Mouse (Mus musculus) urinary bladder, postnatal 36 days (tissue): ENCODE results near the gene Foxr1.
"Not testable (repeated sequence)": the region's sequence is repeated elsewhere in the genome, so short reads cannot be mapped to it uniquely, and the experiment has no call there.

Experiments
- DNase-seq, 2 experiments: peaks; one replicate each; pipeline ENCODE4 v3.0.0; 2022; ENCODE audit warnings: low spot score in 2 of 2, mixed read lengths in 1 of 2

The Foxr1 gene

DNA sequence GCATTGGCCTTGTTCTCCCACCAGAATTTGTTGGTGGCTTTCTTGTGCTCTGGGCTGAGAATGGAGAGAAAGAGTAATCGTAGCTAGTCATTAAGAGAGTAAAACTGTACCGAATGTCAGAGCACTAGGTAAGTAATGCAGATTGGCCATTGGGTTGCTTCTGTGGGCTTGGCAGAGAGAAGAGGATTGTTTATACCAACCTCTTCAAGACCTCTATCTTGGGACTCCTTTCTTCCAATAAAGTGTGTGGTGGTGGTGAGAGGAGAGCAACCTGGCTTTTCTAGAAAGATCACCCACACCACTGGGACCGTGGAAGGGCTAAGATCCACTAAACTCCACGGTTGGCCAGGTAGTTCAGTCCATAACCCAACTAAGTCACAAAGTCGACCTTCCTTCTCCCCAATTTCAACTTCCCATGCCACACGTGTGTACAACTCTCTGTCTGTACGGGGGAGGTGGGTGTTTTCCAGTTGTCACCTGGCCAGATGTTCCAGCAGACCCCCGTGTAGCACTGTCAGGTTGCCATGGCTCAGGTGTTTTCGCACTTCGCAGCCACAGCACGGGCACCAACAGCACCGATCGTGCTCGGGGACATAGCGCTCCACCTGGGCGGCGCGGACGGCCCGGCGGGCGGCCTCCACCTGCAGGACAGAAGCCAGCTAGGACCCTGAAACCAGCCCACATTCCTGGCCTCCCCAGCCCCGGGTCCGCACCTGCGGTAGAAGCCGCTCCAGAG, 23.6 kb downstream of the Foxr1 start:
- DNase-seq, result no peak

DNA sequence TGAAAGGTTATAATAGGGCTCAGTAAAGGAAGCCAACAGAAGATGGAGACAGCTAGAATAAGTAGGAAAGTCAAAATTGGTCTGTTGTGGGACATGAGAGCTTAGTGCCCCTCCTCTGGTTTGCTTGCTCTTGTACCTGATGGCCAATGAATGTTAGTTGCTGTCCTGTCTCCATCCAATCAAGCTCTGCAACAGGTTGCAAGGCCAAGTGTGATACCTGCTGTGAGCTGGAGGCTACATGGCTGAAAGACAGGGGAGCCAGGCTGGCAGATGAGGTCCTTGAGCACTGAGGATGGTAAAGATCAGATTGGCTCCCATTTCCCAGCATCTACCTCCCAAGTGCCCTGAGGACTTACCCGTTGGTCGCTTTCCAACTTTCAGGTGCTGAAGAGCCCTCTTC, 28.2 kb downstream of the Foxr1 start:
- DNase-seq, result no peak

GRCm38 (mm10) chr9:44412306-44412705, 28.6 kb downstream of the Foxr1 start:
- no peak for DNase-seq

DNA sequence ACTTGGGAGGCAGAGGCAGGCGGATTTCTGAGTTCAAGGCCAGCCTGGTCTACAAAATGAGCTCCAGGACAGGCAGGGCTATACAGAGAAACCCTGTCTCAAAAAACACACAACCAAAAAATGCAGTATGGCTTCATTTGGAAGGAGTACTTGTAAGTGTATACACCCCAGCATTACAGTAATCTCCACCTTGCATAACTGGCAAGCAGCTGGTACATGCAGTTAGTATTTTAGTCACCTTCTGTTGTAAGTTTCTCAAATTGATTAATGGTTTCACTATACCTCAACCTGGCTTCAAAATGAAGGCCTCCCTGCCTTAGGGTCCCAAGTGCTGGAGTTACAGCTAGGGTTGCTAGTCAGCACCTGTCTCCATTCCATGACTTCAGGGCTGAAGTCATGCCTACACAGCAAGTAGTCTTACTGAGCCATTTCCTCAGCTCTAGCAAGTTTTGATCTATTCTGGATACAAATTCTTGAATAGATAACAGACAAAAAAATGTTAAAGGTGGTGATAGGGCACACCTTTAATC, 29.3 kb downstream of the Foxr1 start:
- no peak for DNase-seq

DNA sequence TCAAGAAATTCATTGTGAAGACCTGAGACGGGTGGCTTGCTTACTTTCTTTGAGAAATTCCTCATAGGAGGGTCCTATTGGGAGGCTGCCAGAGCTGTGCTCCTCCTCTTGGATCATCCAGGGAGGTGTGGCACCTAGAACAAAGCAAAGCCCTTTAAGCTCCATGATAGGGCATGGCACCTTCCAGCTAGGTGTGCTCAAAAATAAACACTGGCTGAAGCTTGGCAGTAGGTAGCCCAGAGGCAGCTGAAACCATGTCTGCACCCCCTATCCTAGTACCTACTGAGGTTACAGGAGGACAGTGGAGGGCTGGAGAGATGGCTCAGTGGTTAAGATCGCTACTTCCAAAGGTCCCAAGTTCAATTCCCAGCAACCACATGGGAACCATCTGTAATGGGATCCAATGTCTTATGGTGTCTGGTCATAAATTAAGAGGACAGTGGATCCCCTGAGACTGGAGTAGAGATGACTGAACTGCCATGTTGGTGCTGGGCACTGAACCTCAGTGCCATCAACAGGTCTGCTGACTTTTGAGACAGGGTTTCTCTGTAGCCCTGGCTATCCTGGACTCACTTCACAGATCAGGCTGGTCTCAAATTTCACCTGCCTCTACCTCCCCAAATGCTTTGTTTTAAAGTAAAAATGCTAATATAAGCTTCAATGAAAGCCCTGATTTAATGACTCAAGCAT, 30.1 kb downstream of the Foxr1 start:
- DNase-seq, result no peak

GRCm38 (mm10) chr9:44408693-44409092, 32.2 kb downstream of the Foxr1 start:
- DNase-seq, result not testable (repeated sequence)

DNA sequence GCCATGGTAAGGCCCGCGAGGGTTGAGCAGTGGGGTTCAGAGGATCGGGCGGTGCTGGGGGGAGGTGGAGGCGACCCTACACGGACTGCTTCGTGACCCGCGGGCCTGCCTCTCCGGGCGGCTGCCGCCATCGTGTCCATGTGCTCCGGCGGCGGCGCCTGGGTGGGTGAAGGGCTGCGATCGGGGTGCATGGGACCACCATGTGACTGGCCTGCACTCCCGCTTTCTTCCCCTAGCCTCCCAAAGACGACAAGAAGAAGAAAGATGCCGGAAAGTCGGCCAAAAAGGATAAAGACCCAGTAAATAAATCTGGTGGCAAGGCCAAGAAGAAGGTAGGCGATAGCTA, 33.2 kb downstream of the Foxr1 start:
- no peak for DNase-seq

GRCm38 (mm10) chr9:44406906-44407751, 33.8 kb downstream of the Foxr1 start, which contains the start of the genes Rps25 and Trappc4:
Gene Rps25, plus strand, starts transcription at chr9:44407139.
Gene Trappc4, minus strand, starts transcription at chr9:44407600.
- peak; percentile 87 to 91 for DNase-seq

DNA sequence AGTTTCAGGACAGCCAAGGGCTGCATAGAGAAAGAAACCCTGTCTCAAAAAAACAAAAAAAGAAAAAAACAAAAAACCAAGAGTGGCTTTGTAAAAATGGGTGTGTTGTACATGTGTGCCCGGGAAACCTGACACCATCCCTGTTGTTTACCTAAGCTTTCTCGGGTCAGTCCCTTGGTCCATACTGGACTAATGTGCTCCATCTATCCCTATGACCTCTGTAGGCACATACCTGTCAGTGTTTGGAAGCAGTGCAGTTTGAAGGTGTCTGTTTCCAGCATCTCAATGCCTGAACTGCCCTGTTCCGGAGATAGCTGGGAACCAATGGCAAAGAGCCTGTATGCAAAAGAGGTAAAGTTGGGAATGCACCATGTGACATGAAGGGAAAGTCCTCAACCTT, 35.9 kb downstream of the Foxr1 start:
- DNase-seq, result no peak

GRCm38 (mm10) chr9:44401081-44401480, 39.9 kb downstream of the Foxr1 start:
- DNase-seq, result no peak

DNA sequence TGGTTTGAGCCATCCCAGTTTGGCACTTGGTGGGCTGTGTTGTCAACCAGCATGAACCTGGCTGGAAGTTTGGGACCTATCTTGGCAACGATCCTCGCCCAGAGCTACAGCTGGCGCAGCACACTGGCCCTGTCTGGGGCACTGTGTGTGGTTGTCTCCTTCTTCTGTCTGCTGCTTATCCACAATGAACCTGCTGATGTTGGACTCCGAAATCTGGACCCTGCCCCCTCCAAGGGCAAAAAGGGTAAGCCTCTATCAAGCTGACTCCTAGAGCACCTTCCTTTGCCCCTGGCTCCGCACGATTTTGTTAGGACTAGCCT, 41.2 kb downstream of the Foxr1 start:
- DNase-seq, result no peak

- DNase-seq, result no peak
Measured at GRCm38 (mm10) chr9:44399114-44399794, 41.7 kb downstream of the Foxr1 start.

DNA sequence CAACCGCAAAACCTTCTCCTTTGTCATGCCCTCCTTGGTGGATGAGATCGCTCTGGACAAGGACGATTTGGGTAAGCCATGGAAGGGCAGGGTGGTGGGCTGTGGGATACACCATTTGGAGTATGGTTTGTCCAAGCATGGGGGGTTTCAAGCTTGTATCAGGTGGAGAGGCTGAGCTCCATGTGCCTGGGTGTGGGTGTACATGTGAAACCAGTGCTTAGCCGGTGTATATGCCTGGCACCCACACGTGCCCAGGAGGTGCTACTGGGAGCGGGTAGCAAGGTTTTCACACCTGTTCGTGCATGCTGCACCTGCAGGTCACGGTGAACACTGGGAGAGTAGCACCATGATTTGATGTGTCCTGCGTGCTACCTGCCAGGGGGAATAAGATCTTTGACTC, 42.4 kb downstream of the Foxr1 start:
- DNase-seq, result no peak

DNA sequence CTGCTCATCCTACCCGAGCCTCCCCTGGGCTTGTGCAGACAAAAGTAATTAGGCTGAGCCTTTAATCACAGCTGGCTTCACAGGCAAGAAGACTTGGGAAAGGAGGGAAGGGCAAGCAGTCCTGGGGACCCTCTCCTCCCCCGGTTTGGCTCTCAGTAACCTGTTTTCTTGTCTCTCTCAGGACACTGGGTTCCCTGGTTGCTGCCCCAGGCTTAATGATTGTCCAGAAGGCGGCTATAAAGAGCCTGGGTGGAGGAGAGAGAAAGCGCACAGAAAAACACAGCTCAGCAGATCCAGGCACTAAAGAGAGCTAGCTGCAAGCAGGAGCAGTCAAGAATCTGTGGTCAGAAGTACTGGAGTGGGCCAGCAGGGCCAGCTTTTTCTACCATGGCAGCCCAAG, 42.8 kb downstream of the Foxr1 start:
- DNase-seq, result no peak

- peak; percentile 91 to 97 for DNase-seq
Measured at GRCm38 (mm10) chr9:44396684-44397411, 44.1 kb downstream of the Foxr1 start, which contains the start of gene Slc37a4. Gene Slc37a4, plus strand, starts transcription at chr9:44396852.

- DNase-seq, result peak; percentile 60 to 72
Measured at GRCm38 (mm10) chr9:44391466-44391865, 49.5 kb downstream of the Foxr1 start.

- peak in 1 of 2 experiments; percentile 31 for DNase-seq
Measured at GRCm38 (mm10) chr9:44389273-44389672, 51.7 kb downstream of the Foxr1 start.

GRCm38 (mm10) chr9:44387221-44387620, 53.7 kb downstream of the Foxr1 start:
- DNase-seq, result no peak

- no peak for DNase-seq
Measured at GRCm38 (mm10) chr9:44384596-44384995, 56.3 kb downstream of the Foxr1 start.
